Mouse (Mus musculus) monocyte, adult 5-6 weeks (primary cell): Measurements from ENCODE around the gene Eif4g1. TPM values are rescaled to one million over a fixed set of nuclear protein-coding genes. Genes with fewer than 3 reads are reported as not detected.

ENCODE experiments used
- ATAC-seq: fragments of 153-309, 156-312 bp; replicated peaks from 2 replicates; pipeline ENCODE4 v1.8.0; 2017; ENCODE audit warnings: mild to moderate bottlenecking; ENCODE audit not compliant: low TSS enrichment, insufficient number of reproducible peaks, severe bottlenecking, poor library complexity, low FRiP score
- total RNA-seq: library from RNA; stranded (forward); fragments of 200-1000, 200-491, 200-594 nt; gene quantifications from 3 replicates; pipeline ENCODE4 v1.2.3, GENCODE M21; 2017

The Eif4g1 gene
- total RNA-seq, 1 experiment from 2014 or later: 140 TPM

DNA sequence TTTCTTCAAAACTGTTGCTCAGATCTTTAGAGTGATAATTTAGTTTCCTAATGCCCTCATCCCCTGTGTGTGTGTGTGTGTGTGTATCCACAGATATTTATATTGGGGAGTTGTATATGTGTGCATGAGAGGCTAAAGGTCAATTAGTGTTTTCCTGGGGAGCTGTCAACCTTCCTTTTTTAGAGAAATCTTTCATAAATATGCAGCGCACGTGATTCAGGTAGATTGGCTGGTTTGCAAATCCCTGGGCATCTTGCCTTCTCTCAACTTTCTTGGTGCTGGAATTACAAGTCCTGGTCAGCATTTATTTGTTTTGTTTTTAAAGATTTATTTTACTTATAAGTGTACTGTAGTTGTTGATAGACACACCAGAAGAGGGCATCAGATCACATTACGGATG is 2.2 kb downstream of the Eif4g1 start:
- no peak for ATAC-seq

- no peak for ATAC-seq
Observed at GRCm38 (mm10) chr16:20671886-20672285, 3.8 kb downstream of the Eif4g1 start.

DNA sequence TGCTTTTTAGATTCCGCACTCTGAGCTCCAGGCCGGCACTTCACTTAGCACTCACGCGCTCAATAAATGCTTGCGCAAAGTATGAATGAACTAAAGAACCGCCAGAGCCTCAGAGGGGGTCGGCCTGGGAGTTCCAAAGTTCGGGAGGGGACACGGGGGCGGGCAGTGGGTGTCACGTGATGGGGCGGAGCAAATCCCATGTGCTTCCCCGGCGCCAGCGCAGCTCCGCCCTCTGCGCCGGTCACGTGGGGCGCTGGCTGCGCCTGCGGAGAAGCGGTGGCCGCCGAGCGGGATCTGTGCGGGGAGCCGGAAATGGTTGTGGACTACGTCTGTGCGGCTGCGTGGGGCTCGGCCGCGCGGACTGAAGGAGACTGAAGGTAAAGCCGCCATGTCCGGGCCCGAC is 4.4 kb downstream of the Eif4g1 start:
- ATAC-seq: peak; percentile 85

DNA sequence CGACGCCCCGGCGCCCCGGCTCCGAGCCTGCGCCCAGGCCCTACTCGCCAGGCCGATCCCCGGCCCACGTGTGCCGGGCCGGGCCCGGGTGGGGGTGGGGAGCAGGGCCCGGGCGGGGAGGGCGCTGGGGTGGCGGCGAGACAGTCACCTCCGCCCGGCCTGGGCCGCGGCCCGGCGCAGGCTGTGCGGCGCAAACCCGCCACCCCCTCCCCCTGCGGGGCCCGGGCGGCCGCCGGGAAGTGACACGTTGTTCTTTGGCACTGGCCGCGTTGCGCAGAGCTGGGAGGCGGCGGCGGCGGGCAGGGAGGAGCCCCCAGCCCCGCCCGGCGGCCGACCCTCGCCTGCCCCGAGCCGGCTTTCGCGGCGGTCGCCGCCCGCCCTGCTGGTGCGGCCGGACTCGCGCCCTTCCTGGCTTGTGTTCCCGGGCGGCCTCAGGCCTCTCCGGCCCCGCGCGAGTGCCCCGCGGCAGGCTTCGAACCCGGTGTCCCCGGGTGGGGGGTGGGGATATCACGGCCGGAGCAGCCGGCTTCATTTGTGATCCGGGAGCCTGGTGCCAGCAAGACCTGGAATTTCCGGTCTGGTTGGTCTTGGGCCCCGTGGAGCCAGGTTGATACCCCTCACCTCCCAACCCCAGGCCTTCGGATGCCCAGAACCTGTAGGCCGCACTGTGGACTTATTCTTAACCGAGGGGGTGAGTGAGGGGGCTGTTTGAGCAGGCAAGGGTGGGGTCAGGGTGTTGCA is 5.0 kb downstream of the Eif4g1 start:
- ATAC-seq: no peak

DNA sequence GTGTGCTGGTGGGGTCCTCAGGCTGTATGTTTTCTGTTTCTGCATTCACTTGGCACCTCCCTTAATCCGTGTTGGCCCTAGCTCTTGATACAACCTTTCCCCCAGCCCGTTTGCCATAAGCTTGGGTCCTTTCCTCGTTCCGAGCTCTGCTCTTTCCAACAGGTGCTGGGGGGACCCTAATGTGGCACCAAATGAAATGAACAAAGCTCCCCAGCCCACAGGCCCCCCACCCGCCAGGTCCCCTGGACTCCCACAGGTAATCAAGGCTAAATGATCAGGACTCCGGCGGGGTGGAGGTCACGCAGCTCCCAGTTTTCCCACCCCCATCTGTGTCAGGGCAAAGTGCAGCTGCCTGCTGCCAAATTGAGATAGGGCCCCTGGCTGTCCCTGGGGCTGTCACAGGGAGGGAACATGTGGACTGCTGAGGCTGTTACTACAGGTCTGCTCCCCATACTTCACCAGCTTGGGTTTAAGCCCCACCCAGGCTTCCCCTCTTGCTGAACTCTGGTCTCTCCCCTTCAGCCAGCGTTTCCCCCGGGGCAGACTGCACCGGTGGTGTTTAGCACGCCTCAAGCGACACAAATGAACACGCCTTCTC is 5.7 kb downstream of the Eif4g1 start:
- no peak for ATAC-seq

DNA sequence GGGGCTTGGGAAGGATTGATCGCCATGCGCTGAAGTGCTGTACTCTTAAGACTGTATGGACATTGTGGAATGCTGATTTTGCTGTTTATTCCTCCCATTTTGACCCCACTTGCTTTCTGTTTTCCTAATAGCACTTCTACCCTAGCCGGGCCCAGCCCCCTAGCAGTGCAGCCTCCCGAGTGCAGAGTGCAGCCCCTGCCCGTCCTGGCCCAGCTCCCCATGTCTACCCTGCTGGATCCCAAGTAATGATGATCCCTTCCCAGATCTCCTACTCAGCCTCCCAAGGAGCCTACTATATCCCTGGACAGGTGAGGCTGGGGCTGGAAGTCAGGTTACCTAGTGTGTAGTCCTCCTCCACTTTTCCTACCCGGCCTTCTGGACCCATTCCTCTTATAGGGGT is 7.1 kb downstream of the Eif4g1 start:
- ATAC-seq: no peak

DNA sequence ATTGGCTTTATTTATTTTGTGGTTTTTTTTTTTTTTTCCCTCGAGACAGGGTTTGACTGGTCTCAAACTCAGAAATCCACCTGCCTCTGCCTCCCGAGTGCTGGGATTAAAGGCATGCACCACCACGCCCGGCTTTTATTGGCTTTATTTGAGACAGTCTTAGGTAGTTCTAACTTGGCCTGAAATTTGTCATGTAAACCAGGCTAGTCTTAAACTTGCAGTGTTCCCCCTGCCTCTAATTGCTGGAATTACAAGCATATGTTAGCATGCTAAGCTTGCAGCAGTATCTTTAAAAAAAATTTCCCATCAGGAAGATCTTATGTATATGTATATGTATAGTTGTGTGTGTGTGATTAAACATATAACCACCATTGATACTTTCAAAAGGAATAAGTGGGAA is 8.6 kb downstream of the Eif4g1 start:
- no peak for ATAC-seq

- ATAC-seq: no peak
Observed at GRCm38 (mm10) chr16:20677380-20677779, 9.3 kb downstream of the Eif4g1 start.

DNA sequence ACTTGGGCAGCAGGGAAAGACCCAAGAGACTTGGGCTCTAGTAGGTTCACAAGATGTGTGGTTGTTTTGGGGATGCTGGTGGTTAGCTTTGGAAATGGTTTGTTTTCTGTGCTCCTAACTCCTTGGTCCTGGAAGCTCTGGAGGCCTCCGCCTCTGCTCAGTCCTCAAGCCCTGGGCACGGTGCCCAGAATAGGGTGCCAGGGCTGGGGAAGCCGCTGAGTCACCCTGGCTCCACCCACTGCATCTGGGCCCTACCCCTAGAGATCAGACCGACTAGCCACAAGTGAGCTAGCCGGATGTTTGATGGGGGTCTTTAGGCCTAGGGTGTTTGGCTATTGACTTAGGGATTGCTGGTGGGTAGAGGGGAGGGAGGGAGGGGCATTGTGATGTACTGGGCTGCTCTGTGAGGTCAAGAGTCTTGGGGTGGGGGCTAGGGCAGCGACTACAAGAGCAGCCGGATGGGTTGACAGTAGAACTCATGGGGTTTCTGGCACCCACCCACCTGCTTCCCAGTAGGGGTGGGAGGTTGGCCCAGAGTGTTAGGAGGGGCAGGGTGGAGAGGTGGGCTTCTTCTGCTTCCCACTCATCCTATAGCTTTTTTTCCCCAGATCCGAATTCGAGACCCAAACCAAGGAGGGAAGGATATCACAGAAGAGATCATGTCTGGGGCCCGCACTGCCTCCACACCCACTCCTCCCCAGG is 10.0 kb downstream of the Eif4g1 start:
- no peak for ATAC-seq

- no peak for ATAC-seq
Observed at GRCm38 (mm10) chr16:20690774-20691173, 22.7 kb downstream of the Eif4g1 start.

DNA sequence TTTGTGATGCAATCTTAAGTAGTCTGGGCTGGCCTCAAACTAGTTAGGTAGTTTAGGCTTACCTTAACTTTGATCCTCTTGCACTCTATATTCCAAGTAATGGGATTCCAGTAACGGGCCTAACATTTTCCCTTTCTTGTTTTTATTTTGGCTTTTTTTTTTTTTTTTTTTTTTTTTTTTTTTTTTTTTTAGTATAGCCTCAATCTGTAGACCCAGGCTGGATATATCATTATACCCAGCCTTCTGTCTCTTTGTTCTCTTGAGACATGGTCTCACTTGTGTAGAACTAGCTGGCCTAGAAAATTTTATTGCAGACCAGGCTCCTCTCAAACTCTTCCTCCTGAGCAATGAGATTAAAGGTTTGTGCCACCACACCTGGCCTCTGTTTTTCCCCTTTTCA is 23.5 kb downstream of the Eif4g1 start:
- ATAC-seq: no peak

GRCm38 (mm10) chr16:20692241-20692965 is 24.3 kb downstream of the Eif4g1 start:
- ATAC-seq: no peak

DNA sequence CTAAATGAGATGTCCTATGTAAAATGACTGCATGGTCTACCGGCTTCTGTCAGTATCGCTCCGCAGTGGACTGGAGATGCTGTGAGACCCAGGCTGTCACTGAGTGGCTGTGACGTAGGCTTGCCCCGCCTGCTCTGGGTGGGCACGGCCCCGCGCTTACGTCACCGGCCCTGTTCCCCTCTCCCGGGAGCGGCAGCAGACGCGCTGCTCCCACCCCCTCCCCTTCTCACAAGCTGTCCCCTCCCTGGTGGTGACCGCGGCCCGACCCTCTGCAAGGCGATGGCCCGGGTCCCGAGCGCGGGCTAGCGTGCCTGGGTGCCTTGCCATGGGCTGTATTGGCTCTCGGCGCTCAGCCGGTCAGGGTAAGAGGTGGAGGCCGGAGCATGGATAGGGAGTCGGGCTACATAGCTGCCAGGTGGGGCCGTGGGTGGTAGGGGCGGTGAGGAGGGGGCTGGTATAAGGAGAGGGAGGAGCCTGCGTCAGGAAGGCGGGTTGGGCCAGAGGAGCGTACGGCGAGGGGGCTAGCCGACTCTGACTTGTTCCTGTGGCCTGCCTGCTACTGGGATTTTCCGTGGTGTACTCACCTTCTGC is 25.1 kb downstream of the Eif4g1 start, which contains the start of gene Fam131a:
Fam131a (plus strand) TSS at position 131 of the 591 bp plus-strand sequence.
- ATAC-seq: peak; percentile 74

DNA sequence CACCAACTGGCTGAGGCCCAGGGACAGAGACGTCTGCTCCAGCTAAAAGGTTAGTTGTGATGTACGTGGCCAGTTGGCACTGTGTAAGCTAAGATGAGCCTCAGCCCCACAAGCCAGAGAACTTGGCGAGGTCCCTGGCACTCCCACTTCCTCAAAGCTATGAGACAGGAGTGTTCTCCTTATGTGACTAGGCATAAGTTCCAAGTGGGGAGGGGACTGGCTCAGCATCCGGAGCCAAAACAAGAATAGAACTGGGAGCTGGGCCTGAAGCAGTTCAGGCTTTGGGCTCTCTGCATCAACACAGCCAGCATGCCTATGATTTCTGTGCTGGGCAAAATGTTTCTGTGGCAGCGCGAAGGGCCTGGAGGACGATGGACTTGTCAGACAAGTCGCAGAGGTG is 26.7 kb downstream of the Eif4g1 start:
- 0 out of 2 replicates have a peak, but pooled peaks have one; percentile 28 for ATAC-seq

DNA sequence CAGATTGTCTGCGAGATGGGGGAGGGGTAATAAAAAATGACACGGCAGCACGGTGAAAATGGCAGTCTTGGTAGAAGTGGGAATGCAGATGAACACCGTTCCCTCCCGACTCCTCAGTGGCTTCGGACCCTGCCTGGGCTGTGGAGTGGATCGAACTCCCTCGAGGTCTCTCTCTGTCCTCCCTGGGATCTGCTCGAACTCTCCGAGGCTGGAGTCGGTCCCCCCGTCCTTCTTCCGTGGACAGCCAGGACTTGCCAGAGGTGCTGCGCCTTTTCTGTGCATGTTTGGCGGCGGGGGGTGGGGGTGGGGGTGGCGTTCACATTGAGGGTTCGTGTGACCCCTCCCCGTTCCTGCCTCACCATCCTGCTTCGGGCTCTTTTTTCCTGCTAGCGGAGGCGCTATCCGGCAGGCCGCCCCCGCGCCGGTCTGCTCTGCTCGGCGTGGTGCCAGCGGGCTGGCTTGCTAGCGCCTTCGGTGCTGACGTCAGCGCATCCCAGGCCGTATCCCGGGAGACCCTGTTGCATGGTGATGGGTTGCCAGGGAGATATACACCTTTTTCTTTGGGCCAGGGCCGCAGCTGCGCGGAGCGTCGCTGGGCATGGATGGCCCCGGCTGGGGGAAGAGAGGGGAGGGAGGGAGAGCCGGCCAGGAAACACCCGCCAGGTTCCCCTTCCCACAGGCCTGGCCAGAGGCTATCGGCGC is 27.7 kb downstream of the Eif4g1 start:
- ATAC-seq: no peak

DNA sequence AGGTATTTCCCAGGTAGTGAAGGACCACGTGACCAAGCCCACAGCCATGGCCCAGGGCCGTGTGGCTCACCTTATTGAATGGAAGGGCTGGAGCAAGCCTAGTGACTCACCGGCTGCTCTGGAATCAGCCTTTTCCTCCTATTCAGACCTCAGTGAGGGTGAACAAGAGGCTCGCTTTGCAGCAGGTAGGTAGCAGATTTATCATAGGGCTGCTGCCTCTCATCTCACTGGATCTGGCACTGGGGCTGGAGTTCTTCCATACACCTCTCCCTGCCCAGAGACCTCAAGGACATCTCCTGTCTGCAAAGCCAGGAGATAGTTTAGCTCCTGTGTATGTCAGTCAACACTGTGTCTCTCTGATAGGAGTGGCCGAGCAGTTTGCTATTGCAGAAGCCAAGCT is 31.2 kb downstream of the Eif4g1 start:
- no peak for ATAC-seq

DNA sequence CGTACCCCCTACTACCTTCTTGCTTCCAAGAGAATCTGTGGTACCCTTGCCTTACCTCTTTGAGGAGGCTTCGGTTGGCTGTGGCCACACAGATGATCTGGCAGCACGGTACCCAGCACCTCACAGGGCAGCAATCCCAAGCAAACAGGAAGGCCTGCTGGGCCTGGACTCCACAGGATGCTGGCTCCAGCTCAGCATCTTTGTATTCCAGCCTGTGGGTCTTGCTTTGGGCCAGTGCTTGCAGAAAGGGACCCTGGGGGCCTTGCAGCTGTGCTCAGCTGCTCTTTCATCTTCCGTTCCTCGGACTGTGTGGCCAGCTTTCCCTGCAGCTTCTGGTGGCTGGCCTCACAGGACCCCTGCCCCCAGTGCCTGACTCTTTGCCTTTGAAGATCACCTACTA is 31.9 kb downstream of the Eif4g1 start:
- no peak for ATAC-seq

GRCm38 (mm10) chr16:20701316-20701715 is 33.2 kb downstream of the Eif4g1 start:
- no peak for ATAC-seq
